Mouse (Mus musculus) ES-Bruce4 (cell line): Measurements from ENCODE around the gene Akna.

ENCODE experiments used
- CTCF ChIP-seq: IDR thresholded peaks from one replicate; pipeline ENCODE4 v1.8.1; 2011; ENCODE audit warnings: low read depth, low read length
- EP300 ChIP-seq: IDR thresholded peaks from 2 replicates; pipeline ENCODE4 v1.6.1; 2011; ENCODE audit warnings: low read depth, low read length; ENCODE audit not compliant: insufficient read depth
- POLR2A ChIP-seq: IDR thresholded peaks from one replicate; pipeline ENCODE4 v1.8.1; 2011; ENCODE audit warnings: low read length; ENCODE audit not compliant: insufficient read depth

- peak; percentile 51 for TF ChIP-seq CTCF
- no peak for TF ChIP-seq EP300
- no peak for TF ChIP-seq POLR2A
Measured at GRCm38 (mm10) chr4:63408649-63409048, 5.5 kb upstream of the Akna start.
